Mouse (Mus musculus) CH12.LX (cell line): ENCODE results near the gene Hpf1. TPM values are rescaled to one million over a fixed set of nuclear protein-coding genes. Genes with fewer than 3 reads are reported as not detected.

Source experiments
- polyA plus RNA-seq: library from polyadenylated mRNA; unstranded; fragments of >175 nt; gene quantifications from 2 replicates; pipeline ENCODE4 v1.2.1, GENCODE M21; 2012; ENCODE audit warnings: low read depth; ENCODE audit not compliant: insufficient read length
- total RNA-seq, 2 experiments: library from RNA; depleted of rRNA; stranded (reverse); fragments of 300-350 nt in 1 of 2; fragments of >200 nt in 1 of 2; gene quantifications; 2 replicates each; pipeline ENCODE4 v1.2.3; 2012 to 2014

Gene Hpf1
- total and polyA plus RNA-seq, 3 experiments: 76.1 to 132 (median 95.0) TPM

Other genes with a start within 250 kb of the Hpf1 start
- gene Clcn3, start 92.9 kb downstream of the Hpf1 start, total RNA-seq (2012; rRNA removed): 23.3 and 29.2 TPM in 2 replicates
- 37.3 and 39.3 TPM in 2 replicates for gene Clcn3, start 92.9 kb downstream of the Hpf1 start, total RNA-seq (2014; rRNA removed)
- 18.7 and 21.9 TPM in 2 replicates for gene Clcn3, start 92.9 kb downstream of the Hpf1 start, polyA plus RNA-seq
- gene Nek1, start 102.8 kb downstream of the Hpf1 start, total RNA-seq (2012; rRNA removed): 6.5 and 7.7 TPM in 2 replicates
- gene Nek1, start 102.8 kb downstream of the Hpf1 start, total RNA-seq (2014; rRNA removed): 8.2 and 9.2 TPM in 2 replicates
- gene Nek1, start 102.8 kb downstream of the Hpf1 start, polyA plus RNA-seq: 9.1 TPM in 2 replicates